Mouse (Mus musculus) subcutaneous adipose tissue, adult 2 months (tissue): ENCODE results near the gene Gpr152. TPM values are rescaled to one million over a fixed set of nuclear protein-coding genes. Genes with fewer than 3 reads are reported as not detected.

Experiments
- polyA plus RNA-seq: library from polyadenylated mRNA; depleted of rRNA; stranded (reverse); fragments of >200 nt; gene quantifications from 2 replicates; pipeline ENCODE4 v1.2.3, GENCODE M21; 2012; ENCODE audit warnings: low replicate concordance; rRNA removed

Gene Gpr152
- polyA plus RNA-seq = 0.26 and 0.43 TPM in 2 replicates

GRCm38 (mm10) chr19:4139446-4139845, at the start of gene Gpr152:
Gpr152 (plus strand) TSS chr19:4139787.

DNA sequence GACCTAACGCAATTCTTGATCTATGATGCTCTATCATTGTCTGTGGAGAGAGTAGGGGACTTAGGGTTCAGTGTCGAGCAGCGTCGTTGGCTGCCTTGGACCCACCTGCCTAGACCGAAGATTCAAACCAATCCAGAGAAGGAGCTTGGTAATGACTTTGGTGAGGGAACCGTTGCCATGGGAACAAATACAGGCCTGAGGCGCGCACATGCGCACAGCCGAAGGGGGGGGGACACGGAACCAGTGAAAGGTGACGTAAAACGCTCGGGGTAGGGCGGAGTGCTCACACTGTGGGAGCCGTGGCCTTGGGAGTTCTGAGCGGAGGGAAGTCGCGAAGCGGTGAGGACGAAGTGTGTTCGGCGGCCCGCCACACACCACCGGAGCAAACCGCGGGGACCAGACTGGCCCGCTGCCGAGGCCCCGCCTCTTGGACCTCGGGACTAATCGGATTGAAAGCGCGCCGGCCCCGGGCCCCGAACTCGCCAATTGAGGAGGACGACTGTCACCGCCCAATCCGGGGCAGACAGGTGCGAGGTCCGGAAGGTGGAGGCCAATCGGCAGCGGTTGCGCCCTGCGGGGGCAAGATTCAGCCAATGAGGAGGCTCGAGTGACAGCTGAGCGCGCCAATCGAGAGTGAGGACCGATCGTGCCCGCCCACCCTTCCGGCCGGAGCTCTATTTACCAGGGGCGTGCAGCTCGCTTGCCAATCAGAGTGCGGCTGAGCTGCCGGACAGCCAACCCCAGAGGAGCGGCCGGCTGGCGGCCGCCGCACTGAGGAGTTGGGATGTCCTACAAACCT, 42.7 kb upstream of the Gpr152 start, which contains the start of gene Cdk2ap2:
TSS of gene Cdk2ap2 (plus strand) at position 541 of the 799 bp plus-strand sequence.

GRCm38 (mm10) chr19:4099837-4100717, 39.5 kb upstream of the Gpr152 start, which contains the start of gene Pitpnm1:
Pitpnm1 (plus strand) TSS chr19:4099998.

DNA sequence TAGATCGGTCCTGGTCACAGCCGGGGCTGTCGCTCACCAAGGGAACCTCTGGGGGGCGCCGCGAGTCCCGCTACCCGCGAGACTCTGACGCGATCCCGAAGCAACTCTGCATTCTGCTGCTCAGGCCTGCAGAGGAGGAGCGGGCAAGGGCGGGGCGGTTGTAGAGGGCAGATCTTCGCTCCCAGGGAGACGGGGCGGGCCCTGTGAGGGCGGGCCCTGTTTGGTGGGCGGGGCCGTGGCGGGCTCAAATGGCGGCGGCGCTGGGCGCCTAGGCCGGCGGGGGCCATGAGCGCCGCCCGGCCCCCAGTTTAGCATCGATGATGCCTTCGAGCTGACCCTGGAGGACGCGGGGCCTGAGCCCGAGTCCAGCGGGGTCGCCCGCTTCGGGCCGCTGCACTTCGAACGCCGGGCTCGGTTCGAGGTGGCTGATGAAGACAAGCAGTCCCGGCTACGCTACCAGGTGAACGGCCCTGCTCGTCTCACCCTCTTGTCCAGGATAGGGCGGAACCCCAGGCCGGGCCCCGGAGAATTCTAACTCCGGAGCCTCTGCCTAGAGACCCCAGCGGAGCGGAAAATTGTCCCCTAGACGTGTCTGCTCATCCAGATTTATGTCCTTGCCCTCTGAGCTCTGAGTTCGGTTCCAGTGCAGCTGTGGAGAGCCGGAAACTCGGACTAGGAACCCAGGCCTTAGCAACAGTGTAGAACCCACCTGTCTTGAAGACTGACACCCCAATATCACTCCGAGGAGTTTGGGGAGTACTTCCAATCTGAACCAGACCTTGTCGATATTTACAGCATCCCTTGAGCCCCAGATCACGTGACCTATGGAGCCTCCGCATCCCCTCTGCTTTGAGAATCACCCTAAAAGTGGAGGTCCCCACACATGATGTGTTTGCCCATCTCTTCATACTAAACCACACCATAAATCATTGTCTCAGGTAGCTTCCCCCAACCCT, 13.6 kb upstream of the Gpr152 start, which contains the start of gene Aip:
TSS of gene Aip (minus strand) at position 118 of the 956 bp plus-strand sequence.

DNA sequence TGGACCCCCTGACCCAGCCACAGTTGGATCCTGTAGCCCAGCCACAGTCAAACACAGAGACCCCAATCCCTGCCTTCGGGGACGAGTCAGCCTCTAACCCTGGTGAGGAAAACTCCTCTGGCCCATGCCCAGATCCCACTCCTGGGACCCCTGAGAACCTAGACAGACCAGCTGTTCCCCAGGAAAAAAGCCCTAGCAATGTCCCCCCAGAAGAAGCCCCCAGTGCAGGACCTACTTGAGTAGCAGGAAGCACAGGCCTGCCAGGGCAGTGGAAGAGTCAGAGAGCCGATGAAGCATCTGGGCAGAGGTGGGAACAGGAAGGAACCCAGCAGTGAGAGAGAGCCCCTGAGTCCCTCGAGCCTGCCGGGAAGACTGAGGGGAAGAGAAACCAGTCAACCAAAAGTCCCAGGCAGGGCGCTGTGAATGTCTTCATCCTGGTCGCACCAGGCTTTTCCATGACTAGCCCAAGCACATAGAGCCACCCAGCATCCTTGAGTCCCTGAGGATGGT, 4.2 kb downstream of the Gpr152 start, which contains the start of gene Cabp4:
TSS of gene Cabp4 (minus strand) at position 275 of the 510 bp plus-strand sequence.

DNA sequence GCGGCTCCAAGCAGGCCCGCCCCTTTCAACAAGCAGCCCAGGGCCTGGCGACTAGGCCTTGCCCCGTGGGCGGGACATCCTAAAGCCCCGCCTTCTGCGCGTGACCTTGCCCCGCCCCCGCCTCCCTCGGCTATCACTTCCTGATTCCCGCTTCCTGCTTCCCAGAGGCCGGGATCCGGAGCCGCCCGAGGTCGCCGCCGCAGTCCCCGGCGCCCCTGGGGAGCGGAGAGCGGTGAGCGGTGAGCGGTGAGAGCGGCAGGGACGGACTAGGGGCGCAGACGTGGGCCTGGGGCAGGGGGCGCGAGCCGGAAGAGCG, 8.9 kb downstream of the Gpr152 start, which contains the start of gene Coro1b:
TSS of gene Coro1b (plus strand) at position 129 of the 316 bp plus-strand sequence.

DNA sequence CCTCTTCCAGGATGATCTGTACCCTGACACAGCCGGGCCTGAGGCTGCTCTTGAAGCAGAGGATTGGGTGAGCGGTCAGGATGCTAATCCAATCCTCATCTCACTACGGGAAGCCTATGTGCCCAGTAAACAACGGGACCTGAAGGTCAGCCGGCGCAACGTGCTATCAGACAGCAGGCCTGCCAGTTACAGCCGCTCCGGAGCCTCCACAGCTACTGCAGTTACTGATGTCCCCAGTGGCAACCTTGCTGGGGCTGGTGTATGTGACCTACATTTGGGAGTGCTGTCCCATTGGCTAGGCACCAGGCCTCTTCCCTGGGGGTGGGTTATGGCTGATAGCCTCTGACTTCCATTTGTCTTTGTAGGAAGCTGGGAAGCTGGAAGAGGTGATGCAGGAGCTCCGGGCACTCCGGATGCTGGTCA, 13.7 kb downstream of the Gpr152 start, which contains the start of gene Ptprcap:
TSS of gene Ptprcap (plus strand) at position 373 of the 423 bp plus-strand sequence.

DNA sequence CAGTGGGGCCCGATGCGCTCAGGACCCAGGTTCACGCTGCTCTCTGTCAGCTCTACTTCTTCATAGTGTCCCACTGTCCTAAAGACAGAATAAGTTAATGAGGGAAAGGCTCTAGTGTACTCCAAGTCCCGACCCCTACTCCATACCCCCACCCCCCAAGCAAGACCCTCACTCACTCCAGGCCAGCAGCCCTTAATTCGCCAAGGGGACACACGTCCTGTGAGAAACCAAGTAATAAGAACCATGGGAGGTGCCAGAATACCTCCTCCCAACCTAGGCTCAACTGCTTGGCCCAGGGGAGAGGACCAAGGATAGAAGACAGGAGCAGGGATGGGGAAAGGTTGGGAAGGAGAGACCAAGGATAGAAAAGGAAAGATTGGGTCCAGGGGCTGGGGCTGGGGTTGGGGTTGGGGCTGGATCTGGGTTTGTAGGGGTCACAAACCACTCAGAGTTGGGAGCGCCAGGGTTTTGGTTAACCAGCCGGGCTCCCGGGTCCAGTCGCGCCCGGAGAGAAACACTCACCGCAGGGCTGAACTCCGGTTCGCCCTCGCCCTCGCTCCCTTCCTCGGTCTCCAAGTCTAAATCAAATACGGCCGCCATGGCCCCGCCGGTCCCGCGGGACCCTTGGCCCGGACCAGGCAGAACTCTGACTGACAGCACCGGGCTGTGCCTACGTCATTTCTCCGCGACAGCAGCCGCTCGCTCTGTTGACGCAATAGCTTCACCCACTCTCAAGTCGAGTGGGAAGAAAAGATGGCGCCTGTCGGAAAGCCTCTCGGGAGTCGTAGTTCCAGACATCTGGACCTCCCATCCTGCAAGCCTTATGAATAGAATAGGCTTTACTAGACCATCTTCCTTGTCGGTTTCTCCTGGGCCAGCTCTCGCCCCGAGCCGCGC, 23.3 kb downstream of the Gpr152 start, which contains the start of gene Rps6kb2:
TSS of gene Rps6kb2 (minus strand) at position 709 of the 897 bp plus-strand sequence.

DNA sequence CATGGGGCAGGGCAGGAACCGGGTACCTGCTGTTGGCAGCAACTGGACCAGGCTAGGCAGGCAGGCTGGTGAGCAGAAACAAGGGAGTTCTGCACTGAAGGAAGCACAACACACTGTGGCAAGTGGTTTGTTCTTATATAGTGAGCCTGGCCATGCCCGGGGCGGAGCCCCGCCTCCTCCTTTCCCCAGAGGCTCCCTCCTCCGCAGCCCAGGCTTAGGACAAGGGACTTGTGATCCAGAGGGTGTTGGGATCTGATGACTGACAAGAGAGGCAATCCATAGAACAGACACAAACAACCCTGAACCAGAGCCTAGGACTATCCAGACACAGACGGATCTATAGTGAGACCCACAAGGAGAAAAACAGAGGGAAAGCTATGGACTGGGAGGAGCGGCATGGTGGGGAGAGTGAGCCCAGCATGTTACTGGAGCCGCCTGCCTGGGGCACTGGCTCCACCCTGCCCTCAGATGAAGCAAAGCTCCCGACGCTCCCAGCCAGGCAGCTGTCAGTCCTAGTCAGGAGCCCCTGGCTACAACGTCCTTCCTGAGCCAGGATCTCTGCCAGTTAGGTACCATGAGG, 35.9 kb downstream of the Gpr152 start, which contains the start of gene Carns1:
TSS of gene Carns1 (minus strand) at position 112 of the 580 bp plus-strand sequence.

GRCm38 (mm10) chr19:4190831-4191334, 51.3 kb downstream of the Gpr152 start, which contains the start of gene Tbc1d10c:
Tbc1d10c (minus strand) TSS chr19:4191284.

GRCm38 (mm10) chr19:4191528-4192250, 52.1 kb downstream of the Gpr152 start, which contains the start of gene Ppp1ca:
Ppp1ca (plus strand) TSS chr19:4192065.

Other genes starting within 250 kb of the Gpr152 start
- 152 and 212 TPM in 2 replicates for gene Tcirg1, start 232.7 kb upstream of the Gpr152 start, polyA plus RNA-seq
- 277 and 311 TPM in 2 replicates for gene Ndufs8, start 227.0 kb upstream of the Gpr152 start, polyA plus RNA-seq
- 11.6 and 18.9 TPM in 2 replicates for gene Aldh3b1, start 210.0 kb upstream of the Gpr152 start, polyA plus RNA-seq
- gene Unc93b1, start 204.6 kb upstream of the Gpr152 start, polyA plus RNA-seq = 165 and 222 TPM in 2 replicates
- gene Aldh3b3, start 181.1 kb upstream of the Gpr152 start, polyA plus RNA-seq = 0.50 and 1.5 TPM in 2 replicates
- 23.0 and 56.2 TPM in 2 replicates for gene Aldh3b2, start 167.5 kb upstream of the Gpr152 start, polyA plus RNA-seq
- gene Acy3, start 153.2 kb upstream of the Gpr152 start, polyA plus RNA-seq = 37.6 and 75.0 TPM in 2 replicates
- not detected in 2 replicates for gene Tbx10, start 147.0 kb upstream of the Gpr152 start, polyA plus RNA-seq
- 8.2 and 27.4 TPM in 2 replicates for gene Nudt8, start 139.2 kb upstream of the Gpr152 start, polyA plus RNA-seq
- gene Gm49405, start 139.2 kb upstream of the Gpr152 start, polyA plus RNA-seq = 0.85 and 3.3 TPM in 2 replicates
- gene Doc2g, start 136.5 kb upstream of the Gpr152 start, polyA plus RNA-seq = 3.1 and 10.1 TPM in 2 replicates
- gene Ndufv1, start 127.0 kb upstream of the Gpr152 start, polyA plus RNA-seq = 208 and 265 TPM in 2 replicates
- 601 and 616 TPM in 2 replicates for gene Gstp1, start 101.8 kb upstream of the Gpr152 start, polyA plus RNA-seq
- gene Gstp2, start 93.8 kb upstream of the Gpr152 start, polyA plus RNA-seq = 48.1 and 59.0 TPM in 2 replicates
- 2.2 and 2.5 TPM in 2 replicates for gene Gstp3, start 80.2 kb upstream of the Gpr152 start, polyA plus RNA-seq
- gene Cabp2, start 58.2 kb upstream of the Gpr152 start, polyA plus RNA-seq = not detected in 2 replicates
- 139 and 211 TPM in 2 replicates for gene Cdk2ap2, start 42.6 kb upstream of the Gpr152 start, polyA plus RNA-seq
- 115 and 122 TPM in 2 replicates for gene Pitpnm1, start 39.8 kb upstream of the Gpr152 start, polyA plus RNA-seq
- 127 and 158 TPM in 2 replicates for gene Aip, start 13.9 kb upstream of the Gpr152 start, polyA plus RNA-seq
- gene Cabp4, start 4.2 kb downstream of the Gpr152 start, polyA plus RNA-seq = 0.59 and 0.64 TPM in 2 replicates
- 355 and 367 TPM in 2 replicates for gene Coro1b, start 8.8 kb downstream of the Gpr152 start, polyA plus RNA-seq
- 5.9 and 12.6 TPM in 2 replicates for gene Ptprcap, start 13.8 kb downstream of the Gpr152 start, polyA plus RNA-seq
- gene Rps6kb2, start 23.6 kb downstream of the Gpr152 start, polyA plus RNA-seq = 48.6 and 51.8 TPM in 2 replicates
- 12.9 and 15.8 TPM in 2 replicates for gene Carns1, start 35.7 kb downstream of the Gpr152 start, polyA plus RNA-seq
- 4.8 and 10.3 TPM in 2 replicates for gene Tbc1d10c, start 51.5 kb downstream of the Gpr152 start, polyA plus RNA-seq
- 495 and 521 TPM in 2 replicates for gene Ppp1ca, start 52.3 kb downstream of the Gpr152 start, polyA plus RNA-seq
- 37.6 and 43.6 TPM in 2 replicates for gene Rad9a, start 61.9 kb downstream of the Gpr152 start, polyA plus RNA-seq
- 8.6 and 37.5 TPM in 2 replicates for gene Clcf1, start 74.5 kb downstream of the Gpr152 start, polyA plus RNA-seq
- gene AC109138.7, start 74.6 kb downstream of the Gpr152 start, polyA plus RNA-seq = not detected in 2 replicates
- gene Pold4, start 92.1 kb downstream of the Gpr152 start, polyA plus RNA-seq = 133 and 268 TPM in 2 replicates
- gene Ssh3, start 129.4 kb downstream of the Gpr152 start, polyA plus RNA-seq = 50.2 and 94.5 TPM in 2 replicates
- gene Ankrd13d, start 143.3 kb downstream of the Gpr152 start, polyA plus RNA-seq = 3.6 and 11.6 TPM in 2 replicates
- gene Grk2, start 166.4 kb downstream of the Gpr152 start, polyA plus RNA-seq = 78.6 and 99.4 TPM in 2 replicates